Mouse (Mus musculus) heart, embryonic 12.5 days (tissue): ENCODE measurements around the gene Trim34b. TPM values are rescaled to one million over a fixed set of nuclear protein-coding genes. Genes with fewer than 3 reads are reported as not detected.

ENCODE experiments used
- ATAC-seq: fragments of 200-750 bp; cut with Nextera tagmentation; 2 replicates; pipeline ENCODE4 v1.8.0; 2017; ENCODE audit warnings: moderate TSS enrichment, moderate library complexity; ENCODE audit not compliant: insufficient number of reproducible peaks, low FRiP score
- H3K27ac ChIP-seq: fragments of 300-500 bp; sonication (generic); 2 replicates; pipeline ENCODE4 v1.5.1; 2016; ENCODE audit warnings: mild to moderate bottlenecking, moderate library complexity; ENCODE audit not compliant: poor library complexity, severe bottlenecking
- H3K27me3 ChIP-seq: fragments of 300-500 bp; sonication (generic); replicated peaks from 2 replicates; pipeline ENCODE4 v1.6.1; 2016; ENCODE audit warnings: mild to moderate bottlenecking, moderate library complexity
- H3K36me3 ChIP-seq: fragments of 300-500 bp; sonication (generic); 2 replicates; pipeline ENCODE4 v1.6.1; 2016; ENCODE audit warnings: mild to moderate bottlenecking, moderate library complexity
- H3K4me1 ChIP-seq: fragments of 300-500 bp; sonication (generic); replicated peaks from 2 replicates; pipeline ENCODE4 v1.6.1; 2016; ENCODE audit warnings: mild to moderate bottlenecking
- H3K4me2 ChIP-seq: fragments of 300-500 bp; sonication (generic); 2 replicates; pipeline ENCODE4 v1.6.1; 2016; ENCODE audit warnings: mild to moderate bottlenecking, moderate library complexity
- H3K4me3 ChIP-seq: fragments of 300-500 bp; sonication (generic); 2 replicates; pipeline ENCODE4 v1.5.1; 2016; ENCODE audit warnings: mild to moderate bottlenecking
- H3K9ac ChIP-seq: fragments of 300-500 bp; sonication (generic); 2 replicates; pipeline ENCODE4 v1.6.1; 2016; ENCODE audit warnings: mild to moderate bottlenecking, moderate library complexity
- H3K9me3 ChIP-seq: fragments of 300-500 bp; sonication (generic); replicated peaks from 2 replicates; pipeline ENCODE4 v1.6.1; 2016; ENCODE audit warnings: mild to moderate bottlenecking, moderate library complexity
- WGBS: fragments of 180-500 bp; shearing (Covaris S2); methylation state at CpG from one replicate; pipeline ENCODE4 v1.1.7; 2016; 5-methylcytosine and 5-hydroxymethylcytosine counted together
- polyA plus RNA-seq: library from polyadenylated mRNA; unstranded; fragments of >200 nt; fragmentation: Nextera tagmentation; extraction: Ambion mirVana; gene quantifications from 2 replicates; pipeline ENCODE4 v1.2.1, GENCODE M21; 2016

The Trim34b gene
- polyA plus RNA-seq, 1 experiment from 2014 or later = not detected

- no peaks in the 10 kb centered on the region for H3K27me3 ChIP-seq
- peak within 1 kb of the TSS; percentile 83 for H3K27ac ChIP-seq
- H3K4me1 ChIP-seq = peaks cover 7% of the 10 kb centered on the region; the same call in 1 of the 2 replicates
- H3K36me3 ChIP-seq = no peaks in the 10 kb centered on the region
- H3K4me3 ChIP-seq = peak within 1 kb of the TSS; percentile 53
- peak; percentile 100 for ATAC-seq
- peak within 1 kb of the TSS; percentile 74 for H3K4me2 ChIP-seq
- no peaks in the 10 kb centered on the region for H3K9me3 ChIP-seq
- peak within 1 kb of the TSS; percentile 48; the same call in 1 of the 2 replicates for H3K9ac ChIP-seq
- WGBS = 3% methylated on average over 14 of the region's 14 CpGs
These were observed 23.7 kb downstream of the Trim34b start, which contains the start of gene Trim12c for GRCm38 (mm10) chr7:104352717-104353599. Trim12c (minus strand) TSS chr7:104353362.

GRCm38 (mm10) chr7:104353600-104353967, 24.3 kb downstream of the Trim34b start:
- Histone ChIP-seq H3K4me1 (peaks cover 7% of the 10 kb centered on the region; the same call in 1 of the 2 replicates), H3K4me2 (peak overlapping the region; percentile 74), H3K9ac (no peak overlapping the region), H3K36me3 (no peaks in the 10 kb centered on the region), H3K27me3 (no peaks in the 10 kb centered on the region), H3K27ac (peak overlapping the region; percentile 83), H3K9me3 (no peaks in the 10 kb centered on the region), H3K4me3 (0 out of 2 replicates have a peak overlapping the region, but pooled peaks have one; percentile 53)
- peak; percentile 28; the same call in 1 of the 2 replicates for ATAC-seq
- WGBS = 56% methylated on average over 2 of the region's 2 CpGs

- no peak overlapping the region for H3K27ac ChIP-seq
- no peaks in the 10 kb centered on the region for H3K27me3 ChIP-seq
- no peak for ATAC-seq
- no peak overlapping the region for H3K9ac ChIP-seq
- no peaks in the 10 kb centered on the region for H3K9me3 ChIP-seq
- no peak overlapping the region for H3K4me2 ChIP-seq
- H3K36me3 ChIP-seq = no peaks in the 10 kb centered on the region
- H3K4me3 ChIP-seq = no peak overlapping the region
- H3K4me1 ChIP-seq = no peaks in the 10 kb centered on the region
These were observed 37.1 kb downstream of the Trim34b start for GRCm38 (mm10) chr7:104366339-104366738.

- Histone ChIP-seq H3K4me2 (no peak within 1 kb of the TSS), H3K27ac (no peak within 1 kb of the TSS), H3K9ac (no peak within 1 kb of the TSS), H3K27me3 (no peaks in the 10 kb centered on the region), H3K9me3 (no peaks in the 10 kb centered on the region; the same call in 1 of the 2 replicates), H3K36me3 (no peaks in the 10 kb centered on the region), H3K4me1 (no peaks in the 10 kb centered on the region), H3K4me3 (no peak within 1 kb of the TSS)
- 68% methylated on average over 1 of the region's 1 CpGs for WGBS
- no peak for ATAC-seq
These were observed 40.6 kb downstream of the Trim34b start, which contains the start of gene Trim30b for GRCm38 (mm10) chr7:104369736-104370414. Trim30b (minus strand) TSS chr7:104369884.

Other genes with a start within 250 kb of the Trim34b start
- not detected in 2 replicates for gene Olfr645, start 244.0 kb upstream of the Trim34b start, polyA plus RNA-seq
- not detected in 2 replicates for gene Olfr646, start 224.6 kb upstream of the Trim34b start, polyA plus RNA-seq
- gene Ubqln5, start 199.6 kb upstream of the Trim34b start, polyA plus RNA-seq = not detected in 2 replicates
- gene Olfr643, start 192.1 kb upstream of the Trim34b start, polyA plus RNA-seq = not detected in 2 replicates
- gene Ubqln3, start 186.2 kb upstream of the Trim34b start, polyA plus RNA-seq = not detected in 2 replicates
- not detected in 2 replicates for gene Ubqlnl, start 178.9 kb upstream of the Trim34b start, polyA plus RNA-seq
- not detected in 2 replicates for gene Olfm5, start 164.6 kb upstream of the Trim34b start, polyA plus RNA-seq
- gene Olfr648, start 146.1 kb upstream of the Trim34b start, polyA plus RNA-seq = 0.28 and 0.32 TPM in 2 replicates
- not detected in 2 replicates for gene Olfr649, start 133.5 kb upstream of the Trim34b start, polyA plus RNA-seq
- gene Trim6, start 110.7 kb upstream of the Trim34b start, polyA plus RNA-seq = 7.6 and 7.7 TPM in 2 replicates
- gene Trim34a, start 85.0 kb upstream of the Trim34b start, polyA plus RNA-seq = 2.4 TPM in 2 replicates
- 0.53 and 0.64 TPM in 2 replicates for gene Trim5, start 41.4 kb upstream of the Trim34b start, polyA plus RNA-seq
- 10.0 and 11.8 TPM in 2 replicates for gene Trim12a, start 14.0 kb upstream of the Trim34b start, polyA plus RNA-seq
- 2.3 and 2.4 TPM in 2 replicates for gene Trim12c, start 23.9 kb downstream of the Trim34b start, polyA plus RNA-seq
- gene Trim30b, start 40.4 kb downstream of the Trim34b start, polyA plus RNA-seq = not detected in 2 replicates
- gene Trim30c, start 71.4 kb downstream of the Trim34b start, polyA plus RNA-seq = not detected in 2 replicates
- gene Trim30a, start 135.7 kb downstream of the Trim34b start, polyA plus RNA-seq = 0.49 and 0.76 TPM in 2 replicates
- gene Trim30d, start 178.4 kb downstream of the Trim34b start, polyA plus RNA-seq = 0.23 and 0.31 TPM in 2 replicates
- not detected in 2 replicates for gene Olfr651, start 220.7 kb downstream of the Trim34b start, polyA plus RNA-seq
- not detected in 2 replicates for gene Olfr652, start 231.4 kb downstream of the Trim34b start, polyA plus RNA-seq
- not detected in 2 replicates for gene Olfr653, start 247.8 kb downstream of the Trim34b start, polyA plus RNA-seq